Mouse (Mus musculus) sigmoid colon, adult 10 weeks (tissue): ENCODE data around the gene Tmem44. TPM values are rescaled to one million over a fixed set of nuclear protein-coding genes. Genes with fewer than 3 reads are reported as not detected.

Experiments
- polyA plus RNA-seq: library from polyadenylated mRNA; stranded (reverse); fragments of 350-450 nt; fragmentation: Illumina TruSeq; extraction: RNeasy Lipid Tissue Mini Kit (QIAGEN cat#74804); gene quantifications from one replicate; pipeline ENCODE4 v1.2.3, GENCODE M21; 2014; ENCODE audit warnings: low read depth, low replicate concordance

Tmem44 gene
- polyA plus RNA-seq = 2.6 TPM

GRCm38 (mm10) chr16:30550748-30551192 lies at the start of gene Tmem44:
Gene Tmem44, minus strand, starts transcription at chr16:30550842.

DNA sequence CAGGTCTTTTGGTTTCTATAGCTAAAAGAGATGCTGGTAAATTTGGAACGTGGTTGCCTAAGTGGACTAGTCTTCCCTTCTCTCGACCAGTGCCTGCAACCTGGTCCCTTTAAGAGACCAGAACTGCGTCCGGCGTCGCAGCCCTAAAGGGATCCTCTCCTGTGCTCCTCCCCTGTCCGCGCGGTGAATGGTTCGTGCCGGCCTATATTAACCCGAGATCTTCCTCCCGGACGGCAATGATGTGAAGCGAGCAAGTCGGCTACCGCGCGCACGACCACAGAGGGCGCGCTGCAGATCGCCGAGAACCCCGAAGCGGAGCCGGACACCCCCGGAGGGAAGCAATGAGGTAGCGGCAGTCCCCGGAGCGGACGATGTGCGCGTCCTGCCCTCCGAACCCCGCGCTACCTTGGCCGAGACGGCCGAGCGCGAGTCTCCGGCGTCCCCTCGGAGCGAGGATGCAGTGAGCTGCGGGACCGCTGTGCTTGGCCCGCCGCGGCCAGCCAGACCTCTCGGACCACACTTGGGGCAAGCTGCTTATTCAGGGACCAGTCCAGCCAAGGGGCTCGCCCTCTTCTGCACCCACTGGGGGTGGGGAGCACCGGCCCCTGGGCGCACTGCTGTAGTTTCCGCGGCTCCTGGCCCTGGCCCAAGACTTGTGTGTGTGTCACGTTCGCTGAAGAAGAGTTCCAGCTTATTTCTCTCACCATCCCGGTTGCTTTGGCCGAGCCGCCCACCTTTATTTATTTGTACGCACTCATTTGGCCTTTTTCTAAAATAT lies 49.0 kb upstream of the Tmem44 start, which contains the start of gene Fam43a:
TSS of gene Fam43a (plus strand) at position 233 of the 778 bp plus-strand sequence.

DNA sequence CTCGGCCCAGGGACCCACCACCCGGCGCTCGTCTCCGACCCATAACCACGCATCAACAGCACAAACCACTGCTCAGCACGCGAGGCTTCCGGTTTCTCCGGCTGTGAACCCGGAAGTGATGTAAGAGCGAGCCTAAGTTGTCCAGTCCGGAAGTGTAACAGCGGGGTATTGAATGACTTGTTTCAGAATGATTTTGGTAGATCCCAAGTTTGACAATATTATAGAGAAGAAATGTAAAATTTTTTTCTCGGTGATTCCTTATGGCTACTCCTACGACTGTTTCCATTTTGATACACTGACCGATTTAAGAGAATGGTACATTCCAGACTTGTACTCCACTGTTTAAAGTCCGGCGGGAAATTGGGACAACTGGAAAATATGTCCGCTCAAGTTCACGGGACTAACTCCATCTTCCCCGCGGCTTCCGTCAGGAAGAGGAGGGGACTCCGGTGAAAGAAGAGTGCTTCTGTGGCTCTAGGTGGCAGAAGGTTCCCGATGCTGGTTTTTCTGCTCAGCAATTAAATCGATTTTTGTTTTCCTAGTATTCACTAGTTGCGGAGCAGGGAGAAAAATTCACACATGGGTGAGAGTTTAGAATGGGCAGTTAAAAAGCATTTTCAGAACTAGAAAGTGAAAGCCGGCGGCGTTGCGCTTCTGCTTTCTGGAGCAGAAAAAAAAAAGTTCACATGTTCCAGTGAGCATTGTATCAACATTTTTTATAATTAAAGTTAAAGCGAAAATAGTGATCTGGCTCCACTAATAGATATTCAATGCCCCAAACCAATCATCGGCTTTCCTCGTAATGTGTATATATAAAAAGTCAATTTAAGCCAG lies 37.1 kb upstream of the Tmem44 start, which contains the start of gene Lsg1:
TSS of gene Lsg1 (minus strand) at position 99 of the 834 bp plus-strand sequence.

Other genes starting within 250 kb of the Tmem44 start
- not detected for gene Gp5, start 240.1 kb downstream of the Tmem44 start, polyA plus RNA-seq
- 281 TPM for gene Atp13a3, start 144.9 kb downstream of the Tmem44 start, polyA plus RNA-seq
- gene Lsg1, start 36.8 kb upstream of the Tmem44 start, polyA plus RNA-seq = 14.6 TPM
- gene Fam43a, start 48.9 kb upstream of the Tmem44 start, polyA plus RNA-seq = 3.8 TPM